Mouse (Mus musculus) midbrain, embryonic 14.5 days (tissue): ENCODE results near the gene Camk1d. TPM values are rescaled to one million over a fixed set of nuclear protein-coding genes. Genes with fewer than 3 reads are reported as not detected.

Experiments
- ATAC-seq: fragments of 200-750 bp; cut with Nextera tagmentation; 2 replicates; pipeline ENCODE4 v1.8.0; 2017; ENCODE audit warnings: moderate number of reproducible peaks, moderate library complexity; ENCODE audit not compliant: low FRiP score, low TSS enrichment
- DNase-seq: peaks from one replicate; pipeline ENCODE4 v3.0.0-alpha.2; 2015
- H3K27ac ChIP-seq: fragments of 300-500 bp; sonication (generic); replicated peaks from 2 replicates; pipeline ENCODE4 v1.5.1; 2014; ENCODE audit warnings: mild to moderate bottlenecking, low read depth, low read length, moderate library complexity
- H3K27me3 ChIP-seq: fragments of 300-500 bp; sonication (generic); 2 replicates; pipeline ENCODE4 v1.6.1; 2014; ENCODE audit warnings: low read length, control low read depth, mixed read lengths; ENCODE audit not compliant: control insufficient read depth, insufficient read depth
- H3K36me3 ChIP-seq: fragments of 300-500 bp; sonication (generic); 2 replicates; pipeline ENCODE4 v1.6.1; 2014; ENCODE audit warnings: low read length, control low read depth; ENCODE audit not compliant: control insufficient read depth, insufficient read depth
- H3K4me1 ChIP-seq: fragments of 300-500 bp; sonication (generic); 2 replicates; pipeline ENCODE4 v1.6.1; 2014; ENCODE audit warnings: mild to moderate bottlenecking, antibody characterized with exemption, low read length, control low read depth; ENCODE audit not compliant: control insufficient read depth, insufficient read depth
- H3K4me2 ChIP-seq: fragments of 300-500 bp; sonication (generic); 2 replicates; pipeline ENCODE4 v1.6.1; 2014; ENCODE audit warnings: mild to moderate bottlenecking, low read length, moderate library complexity
- H3K4me3 ChIP-seq: fragments of 300-500 bp; sonication (generic); replicated peaks from 2 replicates; pipeline ENCODE4 v1.5.1; 2014; ENCODE audit warnings: low read depth, low read length
- H3K9ac ChIP-seq: fragments of 300-500 bp; sonication (generic); replicated peaks from 2 replicates; pipeline ENCODE4 v1.6.1; 2014; ENCODE audit warnings: mild to moderate bottlenecking, low read length, moderate library complexity
- H3K9me3 ChIP-seq: fragments of 300-500 bp; sonication (generic); 2 replicates; pipeline ENCODE4 v1.6.1; 2016; ENCODE audit warnings: low read length, control low read depth, mixed read lengths; ENCODE audit not compliant: control insufficient read depth
- WGBS: fragments of 180-500 bp; shearing (Covaris S2); extraction: QIAGEN DNeasy Blood & Tissue Kit; methylation state at CpG from one replicate; pipeline ENCODE4 v1.1.7; 2014; 5-methylcytosine and 5-hydroxymethylcytosine counted together
- polyA plus RNA-seq: library from polyadenylated mRNA; unstranded; fragments of >200 nt; fragmentation: Nextera tagmentation; extraction: Ambion mirVana; gene quantifications from 2 replicates; pipeline ENCODE4 v1.2.1, GENCODE M21; 2014

Gene Camk1d
- polyA plus RNA-seq, 1 experiment from 2014 or later, result 6.0 TPM

DNA sequence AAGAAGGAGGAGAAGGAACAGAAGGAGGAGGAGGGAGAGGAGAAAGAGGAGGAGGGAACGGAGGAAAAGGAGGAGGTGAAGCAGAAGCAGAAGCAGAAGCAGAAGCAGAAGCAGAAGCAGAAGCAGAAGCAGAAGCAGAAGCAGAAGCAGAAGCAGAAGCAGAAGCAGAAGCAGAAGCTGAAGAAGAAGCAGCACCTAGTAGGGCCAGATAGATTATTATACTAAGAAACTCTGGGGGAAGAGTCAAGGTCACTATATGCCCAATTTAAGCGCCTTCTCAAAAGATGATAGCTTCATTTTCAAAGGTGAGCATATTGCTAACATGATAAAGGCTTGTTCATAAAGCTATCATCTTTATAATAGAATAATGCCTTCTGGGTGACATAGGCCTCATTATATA lies 11.9 kb downstream of the Camk1d start:
- Histone ChIP-seq H3K9ac (no peak overlapping the region), H3K36me3 (no peaks in the 10 kb centered on the region), H3K27me3 (no peaks in the 10 kb centered on the region), H3K27ac (no peak overlapping the region), H3K4me1 (no peaks in the 10 kb centered on the region), H3K4me3 (no peak overlapping the region), H3K9me3 (no peaks in the 10 kb centered on the region), H3K4me2 (no peak overlapping the region)
- DNase-seq, result no peak
- ATAC-seq, result no peak
- 88% methylated on average over 2 of the region's 2 CpGs for WGBS

DNA sequence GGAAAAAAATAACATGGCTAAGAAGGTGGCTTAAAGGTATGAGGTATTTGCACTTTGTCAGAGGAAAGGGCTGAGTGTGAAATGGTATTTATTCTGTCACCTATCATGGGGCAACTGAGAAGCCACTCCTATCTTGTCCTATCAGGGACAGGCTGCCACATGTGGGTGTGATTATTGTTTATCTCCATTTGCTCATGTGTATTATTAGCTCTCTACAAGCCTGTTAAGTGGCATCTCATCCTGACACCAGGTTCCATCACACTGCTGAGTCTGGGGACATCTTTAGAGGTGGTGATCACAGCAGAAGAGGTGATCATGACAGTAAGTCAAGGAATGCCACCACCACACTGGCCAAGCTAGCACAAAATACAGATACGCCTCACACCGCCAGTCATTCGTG lies 13.4 kb downstream of the Camk1d start:
- H3K4me1 ChIP-seq, result no peaks in the 10 kb centered on the region
- WGBS, result 91% methylated on average over 3 of the region's 3 CpGs
- H3K9ac ChIP-seq, result no peak overlapping the region
- no peak overlapping the region for H3K4me2 ChIP-seq
- H3K4me3 ChIP-seq, result no peak overlapping the region
- no peak overlapping the region for H3K27ac ChIP-seq
- no peak for DNase-seq
- H3K9me3 ChIP-seq, result no peaks in the 10 kb centered on the region
- no peaks in the 10 kb centered on the region for H3K36me3 ChIP-seq
- ATAC-seq, result no peak
- no peaks in the 10 kb centered on the region for H3K27me3 ChIP-seq

DNA sequence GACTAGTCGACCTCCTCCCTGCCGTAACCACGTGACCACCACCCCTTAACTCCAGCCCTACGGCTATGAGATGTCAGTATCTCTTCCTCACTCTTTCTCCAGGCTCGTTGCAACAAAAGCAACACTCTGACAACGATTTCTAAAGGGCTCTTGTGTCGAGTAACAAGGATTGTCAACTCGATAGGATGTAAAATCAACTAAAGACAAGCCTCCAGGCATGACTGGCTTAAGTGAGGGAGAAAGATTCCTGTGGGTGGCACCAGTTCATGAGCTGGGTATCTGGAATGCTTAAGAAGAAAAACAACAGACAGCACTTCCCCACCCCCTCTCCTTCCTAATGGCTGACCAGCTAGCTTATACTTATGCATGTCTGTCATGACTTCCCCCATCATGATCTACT lies 15.9 kb downstream of the Camk1d start:
- ATAC-seq, result no peak
- Histone ChIP-seq H3K27ac (no peak overlapping the region), H3K36me3 (no peaks in the 10 kb centered on the region), H3K4me1 (no peaks in the 10 kb centered on the region), H3K9me3 (no peaks in the 10 kb centered on the region), H3K4me2 (no peak overlapping the region), H3K27me3 (no peaks in the 10 kb centered on the region), H3K4me3 (no peak overlapping the region), H3K9ac (no peak overlapping the region)
- DNase-seq, result no peak
- 58% methylated on average over 8 of the region's 8 CpGs for WGBS

DNA sequence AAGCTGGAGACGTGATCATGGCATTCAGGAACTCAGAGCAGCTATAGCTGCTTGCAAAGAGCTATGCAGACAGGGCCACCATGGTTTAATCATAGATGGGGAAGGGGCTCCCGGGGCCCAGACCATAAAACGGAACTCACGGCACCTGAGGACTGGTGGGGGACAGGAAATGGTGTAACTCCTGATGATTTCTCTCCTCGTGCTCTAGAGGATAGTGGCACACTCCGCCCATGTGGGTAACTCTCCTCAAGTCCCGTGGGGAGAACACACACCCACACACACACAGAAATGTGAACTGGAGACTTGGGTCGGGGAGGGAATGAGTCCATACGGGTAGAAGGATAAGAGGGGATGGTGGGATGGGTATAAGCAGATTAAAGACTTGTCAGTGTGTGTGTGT lies 20.2 kb downstream of the Camk1d start:
- DNase-seq (no peak), ATAC-seq (no peak)
- Histone ChIP-seq H3K27ac (no peak overlapping the region), H3K36me3 (no peaks in the 10 kb centered on the region), H3K4me2 (no peak overlapping the region), H3K9ac (no peak overlapping the region), H3K4me1 (no peaks in the 10 kb centered on the region), H3K9me3 (no peaks in the 10 kb centered on the region), H3K27me3 (no peaks in the 10 kb centered on the region), H3K4me3 (no peak overlapping the region)
- WGBS, result 80% methylated on average over 9 of the region's 9 CpGs

DNA sequence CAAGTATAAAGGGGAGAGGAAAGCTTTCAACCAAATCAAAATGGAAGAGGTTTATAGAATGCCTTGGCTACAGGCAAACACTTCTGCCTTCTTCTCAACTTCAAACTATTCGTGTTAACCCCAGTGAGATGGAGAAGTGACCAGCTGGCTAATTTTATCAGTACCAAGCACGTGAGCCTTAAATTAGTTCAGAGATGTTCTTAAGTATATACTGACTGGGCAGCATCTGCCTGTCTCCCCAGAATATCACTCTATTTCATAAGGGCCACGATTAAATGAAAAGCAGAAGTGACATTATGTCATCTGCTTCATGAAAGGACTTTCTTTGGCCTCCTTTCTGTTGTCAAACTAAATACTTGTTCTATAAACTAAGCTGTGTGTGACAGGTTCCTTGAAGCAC lies 22.6 kb downstream of the Camk1d start:
- no peak for ATAC-seq
- no peak overlapping the region for H3K4me2 ChIP-seq
- WGBS, result 83% methylated on average over 3 of the region's 3 CpGs

GRCm38 (mm10) chr2:5683366-5683765 lies 30.9 kb downstream of the Camk1d start:
- Histone ChIP-seq H3K4me2 (no peak overlapping the region), H3K9me3 (no peaks in the 10 kb centered on the region), H3K4me3 (no peak overlapping the region), H3K27me3 (no peaks in the 10 kb centered on the region), H3K27ac (no peak overlapping the region), H3K36me3 (no peaks in the 10 kb centered on the region), H3K4me1 (no peaks in the 10 kb centered on the region), H3K9ac (no peak overlapping the region)
- 90% methylated on average over 4 of the region's 4 CpGs for WGBS
- DNase-seq (no peak), ATAC-seq (no peak)

More for the DNA sequence above, 22.6 kb downstream of the Camk1d start:
- no peak for DNase-seq
- H3K36me3 ChIP-seq, result no peaks in the 10 kb centered on the region
- no peak overlapping the region for H3K9ac ChIP-seq
- H3K9me3 ChIP-seq, result no peaks in the 10 kb centered on the region
- H3K27ac ChIP-seq, result no peak overlapping the region
- no peaks in the 10 kb centered on the region for H3K27me3 ChIP-seq
- no peaks in the 10 kb centered on the region for H3K4me1 ChIP-seq
- H3K4me3 ChIP-seq, result no peak overlapping the region

GRCm38 (mm10) chr2:5681909-5682308 lies 32.4 kb downstream of the Camk1d start:
- Histone ChIP-seq H3K9ac (no peak overlapping the region), H3K4me2 (no peak overlapping the region), H3K4me1 (no peaks in the 10 kb centered on the region), H3K36me3 (no peaks in the 10 kb centered on the region), H3K4me3 (no peak overlapping the region), H3K27me3 (no peaks in the 10 kb centered on the region), H3K9me3 (no peaks in the 10 kb centered on the region), H3K27ac (no peak overlapping the region)
- no peak for ATAC-seq
- DNase-seq, result no peak
- 87% methylated on average over 8 of the region's 8 CpGs for WGBS

GRCm38 (mm10) chr2:5681302-5681701 lies 33.0 kb downstream of the Camk1d start:
- no peak overlapping the region for H3K27ac ChIP-seq
- WGBS, result 90% methylated on average over 7 of the region's 7 CpGs

GRCm38 (mm10) chr2:5679055-5679454 lies 35.3 kb downstream of the Camk1d start:
- H3K4me3 ChIP-seq, result no peak overlapping the region
- no peak for ATAC-seq
- no peaks in the 10 kb centered on the region for H3K9me3 ChIP-seq
- H3K27me3 ChIP-seq, result no peaks in the 10 kb centered on the region
- WGBS, result 93% methylated on average over 2 of the region's 2 CpGs
- peaks cover 5% of the 10 kb centered on the region for H3K4me1 ChIP-seq
- no peak overlapping the region for H3K4me2 ChIP-seq
- H3K9ac ChIP-seq, result no peak overlapping the region
- no peak for DNase-seq
- H3K27ac ChIP-seq, result no peak overlapping the region
- H3K36me3 ChIP-seq, result no peaks in the 10 kb centered on the region

More at GRCm38 (mm10) chr2:5681302-5681701, 33.0 kb downstream of the Camk1d start:
- Histone ChIP-seq H3K9me3 (no peaks in the 10 kb centered on the region), H3K9ac (no peak overlapping the region), H3K4me3 (no peak overlapping the region), H3K36me3 (no peaks in the 10 kb centered on the region), H3K4me2 (no peak overlapping the region), H3K27me3 (no peaks in the 10 kb centered on the region), H3K4me1 (no peaks in the 10 kb centered on the region)
- no peak for ATAC-seq
- no peak for DNase-seq
